ENCODE assay signal across 12 mouse cellular contexts in the genomic region with DNA sequence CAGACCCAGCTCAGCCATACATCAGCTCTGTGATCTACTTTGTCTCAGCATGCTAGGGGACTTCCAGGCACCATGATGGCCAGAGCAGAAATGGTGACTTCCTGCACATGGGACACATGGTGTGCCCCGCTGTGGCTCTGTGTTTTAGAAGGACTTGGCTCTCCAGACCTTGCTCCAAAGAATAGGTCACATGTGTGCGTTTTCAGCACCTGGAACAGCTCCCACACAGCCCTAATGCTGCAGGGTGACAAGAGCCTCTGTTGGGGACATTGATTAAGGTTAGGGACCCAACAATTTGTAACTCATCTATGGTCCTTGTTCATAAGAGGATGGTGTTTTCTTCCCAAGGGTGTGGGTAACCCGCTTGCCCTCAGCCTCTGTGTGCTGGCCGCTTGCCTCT. TPM values are rescaled to one million over a fixed set of nuclear protein-coding genes. Genes with fewer than 3 reads are reported as not detected.
DNase-seq lines count a peak whose midpoint lies in the region; ATAC-seq and TF ChIP-seq lines count a peak whose summit lies in the region.
"Had no signal": no experiment of that assay in that cellular context is flagged by ENCODE, and none has a peak within 500 bp of the region (broad histone marks: within the 10 kb centered on the region; RNA-seq: fewer than 3 reads in every experiment).

No protein-coding gene starts in this region.

- intact Hi-C loops in left cerebral cortex, adult 2 months (cut with DNase I): no loop called here

- no peak overlapping the region for H3K9ac ChIP-seq in liver, embryonic 14.5 days (replicated peaks)
- H3K9ac ChIP-seq in midbrain, embryonic 14.5 days (replicated peaks; ENCODE audit: low read length): no peak overlapping the region
- H3K9ac ChIP-seq: heart, embryonic 15.5 days had no signal

- no peaks in the 10 kb centered on the region for H3K27me3 ChIP-seq in liver, embryonic 14.5 days (ENCODE audit: control insufficient read depth, insufficient read depth, low read length)
- H3K27me3 ChIP-seq in midbrain, embryonic 14.5 days (ENCODE audit: control insufficient read depth, insufficient read depth, low read length): no peaks in the 10 kb centered on the region
- H3K27me3 ChIP-seq: heart, embryonic 15.5 days had no signal

- TF ChIP-seq CTCF in liver, embryonic 14.5 days (IDR thresholded peaks at IDR 0.05; ENCODE audit: low read depth): no peak
- no peak for TF ChIP-seq CTCF in left cerebral cortex, adult 2 months (IDR thresholded peaks at IDR 0.05)

- no peaks in the 10 kb centered on the region for H3K36me3 ChIP-seq in liver, embryonic 14.5 days (replicated peaks; ENCODE audit: control insufficient read depth, insufficient read depth, low read depth)
- H3K36me3 ChIP-seq in midbrain, embryonic 14.5 days (ENCODE audit: control insufficient read depth, insufficient read depth, low read length): no peaks in the 10 kb centered on the region
- H3K36me3 ChIP-seq: heart, embryonic 15.5 days had no signal

- 0 out of 4 replicates have a peak, but pooled peaks cover 0 to 2% of the 10 kb centered on the region in 2 experiments for H3K4me1 ChIP-seq in liver, embryonic 14.5 days (replicated peaks; ENCODE audit: control insufficient read depth in 2 of 2, insufficient read depth in 2 of 2, low read length in 1 of 2)
- H3K4me1 ChIP-seq in midbrain, embryonic 14.5 days (ENCODE audit: control insufficient read depth, insufficient read depth, low read length): no peaks in the 10 kb centered on the region
- H3K4me1 ChIP-seq: heart, embryonic 15.5 days had no signal

- peak; percentile 82 to 83 for DNase-seq in kidney, postnatal 4 days
- no peak for DNase-seq in kidney, adult 9 months
- DNase-seq in MEL-GATA-1-ER (ENCODE audit: extremely low read depth, low read depth): peak; percentile 31
- DNase-seq in c-Kit-positive CD71-positive TER-119-negative erythroid progenitor cells, embryonic 14.5 days (ENCODE audit: low read depth): peak; percentile 17
- DNase-seq in liver, embryonic 14.5 days (ENCODE audit: low read depth in 3 of 3, low spot score in 3 of 3): peak in 2 of 3 experiments; percentile 5 to 6
- no peak for DNase-seq in left cerebral cortex, adult 2 months (ENCODE audit: extremely low spot score in 1 of 2, low spot score in 2 of 2)
- DNase-seq in frontal cortex, postnatal 25 days (ENCODE audit: low spot score in 2 of 2): no peak
- no peak for DNase-seq in midbrain, embryonic 14.5 days
- DNase-seq: right cerebral cortex, postnatal 4 days had no signal

- H3K9me3 ChIP-seq in liver, embryonic 14.5 days (ENCODE audit: control insufficient read depth, low read length): no peaks in the 10 kb centered on the region
- no peaks in the 10 kb centered on the region for H3K9me3 ChIP-seq in midbrain, embryonic 14.5 days (ENCODE audit: control insufficient read depth, low read length)
- H3K9me3 ChIP-seq: heart, embryonic 15.5 days had no signal

- H3K4me3 ChIP-seq in liver, embryonic 14.5 days (ENCODE audit: insufficient read depth in 1 of 2, low read depth in 2 of 2, low read length in 2 of 2): no peak overlapping the region
- no peak overlapping the region for H3K4me3 ChIP-seq in left cerebral cortex, adult 2 months
- no peak overlapping the region for H3K4me3 ChIP-seq in midbrain, embryonic 14.5 days (replicated peaks; ENCODE audit: low read depth, low read length)
- H3K4me3 ChIP-seq: heart, embryonic 15.5 days had no signal

- H3K27ac ChIP-seq in liver, embryonic 14.5 days: no peak overlapping the region
- no peak overlapping the region for H3K27ac ChIP-seq in left cerebral cortex, adult 2 months
- H3K27ac ChIP-seq in midbrain, embryonic 14.5 days (replicated peaks; ENCODE audit: low read depth, low read length): no peak overlapping the region
- H3K27ac ChIP-seq: heart, embryonic 15.5 days had no signal

- no peak for TF ChIP-seq EP300 in liver, embryonic 14.5 days (IDR thresholded peaks at IDR 0.05; ENCODE audit: low read depth)

- no peak overlapping the region for H3K4me2 ChIP-seq in liver, embryonic 14.5 days (ENCODE audit: low read depth)
- H3K4me2 ChIP-seq in midbrain, embryonic 14.5 days (ENCODE audit: low read length): no peak overlapping the region
- H3K4me2 ChIP-seq: heart, embryonic 15.5 days; midbrain, embryonic 11.5 days had no signal

- WGBS in liver, embryonic 14.5 days (ENCODE audit: insufficient replicate concordance): 33% methylated on average over 4 of the region's 4 CpGs
- 60% methylated on average over 4 of the region's 4 CpGs for WGBS in midbrain, embryonic 14.5 days

- ATAC-seq in liver, embryonic 14.5 days (ENCODE audit: insufficient read depth): no peak
- no peak for ATAC-seq in midbrain, embryonic 14.5 days (ENCODE audit: low FRiP score, low TSS enrichment)

RNA-seq across cellular contexts. Expression of a gene that starts 13.2 kb away (rescaled TPM):
- polyA plus RNA-seq in liver, embryonic 14.5 days (2012; rRNA removed): 0.02 TPM in 1 of 2 replicates, not detected in the other
- 0.14 TPM in 1 of 2 replicates, not detected in the other for polyA plus RNA-seq in liver, embryonic 14.5 days (2014; fragmentation: Nextera tagmentation; extraction: Ambion mirVana)
- total RNA-seq in left cerebral cortex, adult 2 months (2021): 1 to 10 TPM; 3.6 to 5.9 TPM
- polyA plus RNA-seq in midbrain, embryonic 14.5 days (2014; fragmentation: Nextera tagmentation; extraction: Ambion mirVana): 0.29 TPM in 1 of 2 replicates, not detected in the other

RNA-seq across cellular contexts. Expression of a gene that starts 43.3 kb away (rescaled TPM):
- polyA plus RNA-seq in liver, embryonic 14.5 days (2012; rRNA removed): 0.01 and 0.02 TPM in 2 replicates
- 0.04 TPM in 1 of 2 replicates, not detected in the other for polyA plus RNA-seq in liver, embryonic 14.5 days (2014; fragmentation: Nextera tagmentation; extraction: Ambion mirVana)
- not detected for total RNA-seq in left cerebral cortex, adult 2 months (2021)
- polyA plus RNA-seq in midbrain, embryonic 14.5 days (2014; fragmentation: Nextera tagmentation; extraction: Ambion mirVana): not detected in 2 replicates
- polyA plus RNA-seq: heart, embryonic 15.5 days; thymus, postnatal 0 days had no signal

RNA-seq across cellular contexts. Expression of a gene that starts 46.1 kb away (rescaled TPM):
- polyA plus RNA-seq in liver, embryonic 14.5 days (2012; rRNA removed): 2.2 and 2.7 TPM in 2 replicates
- 2.2 and 2.3 TPM in 2 replicates for polyA plus RNA-seq in liver, embryonic 14.5 days (2014; fragmentation: Nextera tagmentation; extraction: Ambion mirVana)
- total RNA-seq in left cerebral cortex, adult 2 months (2021): 10 to 100 TPM; 96.8 to 98.7 TPM
- polyA plus RNA-seq in midbrain, embryonic 14.5 days (2014; fragmentation: Nextera tagmentation; extraction: Ambion mirVana): 17.7 and 19.2 TPM in 2 replicates

RNA-seq across cellular contexts. Expression of a gene that starts 51.5 kb away (rescaled TPM):
- polyA plus RNA-seq in liver, embryonic 14.5 days (2012; rRNA removed): not detected in 2 replicates
- not detected in 2 replicates for polyA plus RNA-seq in liver, embryonic 14.5 days (2014; fragmentation: Nextera tagmentation; extraction: Ambion mirVana)
- not detected for total RNA-seq in left cerebral cortex, adult 2 months (2021)
- polyA plus RNA-seq in midbrain, embryonic 14.5 days (2014; fragmentation: Nextera tagmentation; extraction: Ambion mirVana): not detected in 2 replicates
- polyA plus RNA-seq: heart, embryonic 15.5 days had no signal

Comparison
In these comparisons a context has a peak if more than half of its experiments do, and no peak if none do; other contexts are left out.
1. DNase-seq: peak in kidney, postnatal 4 days (2 of 2), MEL-GATA-1-ER (single experiment), c-Kit-positive CD71-positive TER-119-negative erythroid progenitor cells, embryonic 14.5 days (single experiment) and liver, embryonic 14.5 days (2 of 3); none in kidney, adult 9 months (single experiment), left cerebral cortex, adult 2 months (0 of 2), frontal cortex, postnatal 25 days (0 of 2) and midbrain, embryonic 14.5 days (single experiment).